Mouse (Mus musculus) lung, postnatal 0 days (tissue): ENCODE data around the gene Sec11a.
"Not testable (repeated sequence)": the region's sequence is repeated elsewhere in the genome, so short reads cannot be mapped to it uniquely, and the experiment has no call there.

Experiments
- CTCF ChIP-seq: IDR thresholded peaks from 2 replicates; pipeline ENCODE4 v1.5.1; 2016; ENCODE audit warnings: antibody characterized with exemption, mild to moderate bottlenecking
- EP300 ChIP-seq: IDR thresholded peaks from 2 replicates; pipeline ENCODE4 v1.6.1; 2016; ENCODE audit warnings: antibody characterized with exemption, mild to moderate bottlenecking, control low read depth

- TF ChIP-seq CTCF, EP300: not testable (repeated sequence)
These were observed 25.5 kb upstream of the Sec11a start for GRCm38 (mm10) chr7:80972920-80973637.
